Mouse (Mus musculus): ENCODE measurements around the gene Abi3.

Abi3 gene

GRCm38 (mm10) chr11:95785675-95786074 lies 56.6 kb downstream of the Abi3 start:
- in situ Hi-C loops (cut with MboI): no loop called here

GRCm38 (mm10) chr11:95783958-95784357 lies 58.3 kb downstream of the Abi3 start:
- in situ Hi-C loops (cut with MboI): no loop called here

GRCm38 (mm10) chr11:95783457-95783856 lies 58.8 kb downstream of the Abi3 start:
- in situ Hi-C loops (cut with MboI): no loop called here

- in situ Hi-C loops (cut with MboI): no loop called here
Measured at GRCm38 (mm10) chr11:95781557-95781956, 60.7 kb downstream of the Abi3 start.

- in situ Hi-C loops (cut with MboI): no loop called here
Measured at GRCm38 (mm10) chr11:95780480-95780879, 61.8 kb downstream of the Abi3 start.
